Mouse (Mus musculus) liver, adult 2 months (tissue): ENCODE measurements at regions not wholly inside any gene's neighbourhood (a gene's known extent, or its start where the extent isn't known, plus 50 kb on each side); places are given as distances from the start of the nearest gene placed in this dataset.

Source experiments
- DNase-seq: peaks from one replicate; pipeline ENCODE4 v3.0.0-alpha.2; 2011; ENCODE audit warnings: low read depth, low spot score; ENCODE audit errors: extremely low read depth
- H3K27ac ChIP-seq: fragments of 200-500 bp; replicated peaks from 2 replicates; pipeline ENCODE4 v1.5.1; 2012; ENCODE audit warnings: low read depth, mild to moderate bottlenecking, control low read depth, inconsistent platforms, low read length; ENCODE audit not compliant: insufficient read depth
- H3K27me3 ChIP-seq: fragments of 200-500 bp; 2 replicates; pipeline ENCODE4 v1.6.1; 2012; ENCODE audit warnings: mild to moderate bottlenecking, moderate library complexity, low read length, inconsistent platforms; ENCODE audit not compliant: control insufficient read depth, insufficient read depth
- H3K36me3 ChIP-seq: fragments of 200-500 bp; 2 replicates; pipeline ENCODE4 v1.6.1; 2012; ENCODE audit warnings: low read length, inconsistent platforms; ENCODE audit not compliant: control insufficient read depth, insufficient read depth
- H3K4me1 ChIP-seq: fragments of 200-500 bp; 2 replicates; pipeline ENCODE4 v1.6.1; 2011; ENCODE audit warnings: low read length; ENCODE audit not compliant: control insufficient read depth, insufficient read depth
- H3K4me3 ChIP-seq: fragments of 200-500 bp; 2 replicates; pipeline ENCODE4 v1.5.1; 2011; ENCODE audit warnings: low read depth, mild to moderate bottlenecking, control low read depth, low read length, moderate library complexity; ENCODE audit not compliant: insufficient read depth
- H3K79me2 ChIP-seq: fragments of 200-500 bp; 2 replicates; pipeline ENCODE4 v1.6.1; 2012; ENCODE audit warnings: inconsistent platforms, mild to moderate bottlenecking, low read length, moderate library complexity; ENCODE audit not compliant: control insufficient read depth, insufficient read depth
- H3K9ac ChIP-seq: fragments of 200-500 bp; 2 replicates; pipeline ENCODE4 v1.6.1; 2012; ENCODE audit warnings: low read depth, mild to moderate bottlenecking, control low read depth, inconsistent platforms, low read length
- CTCF ChIP-seq: fragments of 200-500 bp; IDR thresholded peaks from 2 replicates; pipeline ENCODE4 v1.5.1; 2011; ENCODE audit warnings: low read depth, low read length, control low read depth
- POLR2A ChIP-seq: fragments of 200-500 bp; IDR thresholded peaks from 2 replicates; pipeline ENCODE4 v1.6.1; 2011; ENCODE audit warnings: low read length, control low read depth; ENCODE audit not compliant: insufficient read depth; ENCODE audit errors: extremely low read depth
- WGBS: fragments of 180-500 bp; shearing (Covaris S2); methylation state at CpG from one replicate; pipeline ENCODE4 v1.1.7; 2018; 5-methylcytosine and 5-hydroxymethylcytosine counted together

- WGBS: 89% methylated on average over 18 of the region's 18 CpGs
- TF ChIP-seq CTCF: no peak
- no peak for TF ChIP-seq POLR2A
Measured at GRCm38 (mm10) chr7:70744296-70744695, 377.8 kb upstream of the Nr2f2 start.

GRCm38 (mm10) chr7:70735591-70735990 is 369.1 kb upstream of the Nr2f2 start:
- no peaks in the 10 kb centered on the region for H3K79me2 ChIP-seq
- H3K4me3 ChIP-seq: no peak overlapping the region
- TF ChIP-seq CTCF (no peak), POLR2A (no peak)
- no peaks in the 10 kb centered on the region for H3K4me1 ChIP-seq
- DNase-seq: peak; percentile 47
- H3K36me3 ChIP-seq: no peaks in the 10 kb centered on the region
- 62% methylated on average over 2 of the region's 2 CpGs for WGBS
- H3K27me3 ChIP-seq: no peaks in the 10 kb centered on the region
- no peak overlapping the region for H3K27ac ChIP-seq
- no peak overlapping the region for H3K9ac ChIP-seq

More at GRCm38 (mm10) chr7:70744296-70744695, 377.8 kb upstream of the Nr2f2 start:
- no peak overlapping the region for H3K4me3 ChIP-seq
- no peaks in the 10 kb centered on the region for H3K36me3 ChIP-seq
- no peaks in the 10 kb centered on the region for H3K4me1 ChIP-seq
- no peak overlapping the region for H3K9ac ChIP-seq
- H3K79me2 ChIP-seq: no peaks in the 10 kb centered on the region
- no peaks in the 10 kb centered on the region for H3K27me3 ChIP-seq
- no peak overlapping the region for H3K27ac ChIP-seq
- no peak for DNase-seq

- Histone ChIP-seq H3K4me3 (no peak overlapping the region), H3K4me1 (no peaks in the 10 kb centered on the region), H3K27me3 (no peaks in the 10 kb centered on the region), H3K36me3 (no peaks in the 10 kb centered on the region), H3K79me2 (no peaks in the 10 kb centered on the region), H3K9ac (no peak overlapping the region), H3K27ac (no peak overlapping the region)
- no peak for TF ChIP-seq CTCF
- TF ChIP-seq POLR2A: no peak
- DNase-seq: peak; percentile 73
Measured at GRCm38 (mm10) chr7:70733501-70733900, 367.0 kb upstream of the Nr2f2 start.

GRCm38 (mm10) chr7:70729896-70730295 is 363.4 kb upstream of the Nr2f2 start:
- no peaks in the 10 kb centered on the region for H3K27me3 ChIP-seq
- H3K79me2 ChIP-seq: no peaks in the 10 kb centered on the region
- no peak overlapping the region for H3K9ac ChIP-seq
- no peak overlapping the region for H3K27ac ChIP-seq
- no peak for DNase-seq
- no peaks in the 10 kb centered on the region for H3K4me1 ChIP-seq
- no peak overlapping the region for H3K4me3 ChIP-seq
- WGBS: 85% methylated on average over 8 of the region's 8 CpGs
- H3K36me3 ChIP-seq: no peaks in the 10 kb centered on the region
- no peak for TF ChIP-seq POLR2A
- no peak for TF ChIP-seq CTCF

- WGBS: 78% methylated on average over 18 of the region's 18 CpGs
- DNase-seq: no peak
- Histone ChIP-seq H3K9ac (no peak overlapping the region), H3K4me3 (no peak overlapping the region), H3K4me1 (no peaks in the 10 kb centered on the region), H3K27ac (no peak overlapping the region), H3K36me3 (no peaks in the 10 kb centered on the region), H3K79me2 (no peaks in the 10 kb centered on the region), H3K27me3 (no peaks in the 10 kb centered on the region)
- TF ChIP-seq POLR2A: no peak
- no peak for TF ChIP-seq CTCF
Measured at GRCm38 (mm10) chr7:70718149-70718765, 351.7 kb upstream of the Nr2f2 start.

GRCm38 (mm10) chr7:70717608-70718007 is 351.1 kb upstream of the Nr2f2 start:
- H3K9ac ChIP-seq: no peak overlapping the region
- no peaks in the 10 kb centered on the region for H3K4me1 ChIP-seq
- H3K36me3 ChIP-seq: no peaks in the 10 kb centered on the region
- no peak overlapping the region for H3K4me3 ChIP-seq
- no peak overlapping the region for H3K27ac ChIP-seq
- WGBS: 93% methylated on average over 3 of the region's 3 CpGs
- H3K27me3 ChIP-seq: no peaks in the 10 kb centered on the region
- no peak for DNase-seq
- TF ChIP-seq POLR2A (no peak), CTCF (no peak)
- H3K79me2 ChIP-seq: no peaks in the 10 kb centered on the region
